In the genomic region with DNA sequence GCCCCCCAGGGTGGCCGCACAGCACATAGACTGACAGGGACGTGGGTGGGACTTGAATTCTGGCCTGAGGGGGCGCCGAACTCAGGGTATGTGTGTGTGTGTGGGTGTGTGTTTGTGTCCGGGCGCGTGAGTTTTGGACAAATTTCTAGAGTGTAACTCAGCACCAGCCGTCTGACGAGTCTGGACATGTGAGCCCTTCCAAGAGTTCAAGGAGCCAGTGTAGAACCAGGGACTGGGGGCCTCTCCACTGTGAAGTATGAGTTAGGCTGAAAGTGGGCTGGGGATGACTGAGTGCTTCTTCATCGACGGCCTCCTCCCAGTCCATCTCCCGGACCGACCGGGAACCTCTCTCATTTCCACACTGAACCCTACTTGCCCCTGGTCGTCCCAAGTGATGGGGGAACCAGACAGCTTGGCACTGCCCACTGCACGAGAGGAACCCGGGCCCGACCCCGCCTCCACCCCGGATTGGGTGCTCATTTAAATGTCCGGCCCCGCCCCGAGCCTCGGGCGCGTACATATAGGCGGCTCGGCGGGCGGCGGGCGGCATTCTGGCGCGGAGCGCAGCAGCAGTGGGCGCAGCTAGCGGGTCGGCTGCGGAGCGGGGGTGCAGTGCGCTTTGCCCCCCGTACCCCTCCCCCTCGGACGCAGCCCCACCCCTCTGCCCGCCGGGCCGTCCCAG, we compare ENCODE assay signal across 8 mouse cellular contexts. TPM values are rescaled to one million over a fixed set of nuclear protein-coding genes. Genes with fewer than 3 reads are reported as not detected.
DNase-seq lines count a peak whose midpoint lies in the region; ATAC-seq lines count a peak whose summit lies in the region.

A gene (plus strand): TSS at position 496 of the 682 bp plus-strand sequence.

- H3K4me1 ChIP-seq in intestine, embryonic 16.5 days (ENCODE audit: control insufficient read depth, insufficient read depth, low read length), result peaks cover 21% of the 10 kb centered on the region

- 7% methylated on average over 47 of the region's 47 CpGs for WGBS in intestine, embryonic 16.5 days

- DNase-seq in embryo, embryonic 9.5 days (ENCODE audit: extremely low spot score), result peak; percentile 94
- DNase-seq in gonadal fat pad, adult 2 months (ENCODE audit: low read depth), result no peak
- DNase-seq in left cerebral cortex, postnatal 25 days (ENCODE audit: low spot score in 2 of 2), result peak; percentile 78 to 79
- peak; percentile 82 for DNase-seq in right cerebral cortex, postnatal 25 days
- peak; percentile 90 for DNase-seq in urinary bladder, postnatal 4 days (ENCODE audit: low spot score in 2 of 2)

- ATAC-seq in activated CD4-positive, CD25-positive, alpha-beta regulatory T cell, adult 4 months, result peak; percentile 67
- peak; percentile 82 for ATAC-seq in intestine, embryonic 16.5 days
- peak; percentile 77 for ATAC-seq in megakaryocyte-erythroid progenitor cell, adult 5-6 weeks (replicated peaks; ENCODE audit: low FRiP score, low TSS enrichment, poor library complexity, severe bottlenecking)

- H3K36me3 ChIP-seq in intestine, embryonic 16.5 days (ENCODE audit: control insufficient read depth, insufficient read depth, low read length), result 0 out of 2 replicates have a peak, but pooled peaks cover 2% of the 10 kb centered on the region

- intact Hi-C loops in left cerebral cortex, postnatal 25 days (cut with DNase I), result no loop called here

- peak within 1 kb of the TSS; percentile 97 for H3K4me3 ChIP-seq in intestine, embryonic 16.5 days (ENCODE audit: low read length)

- no peaks in the 10 kb centered on the region for H3K9me3 ChIP-seq in intestine, embryonic 16.5 days (ENCODE audit: control insufficient read depth, low read length)

- H3K4me2 ChIP-seq in intestine, embryonic 16.5 days (ENCODE audit: low read depth, low read length), result peak within 1 kb of the TSS; percentile 77

- peak within 1 kb of the TSS; percentile 99 for H3K9ac ChIP-seq in intestine, embryonic 16.5 days (ENCODE audit: low read depth, low read length)

- peak within 1 kb of the TSS; percentile 85 for H3K27ac ChIP-seq in intestine, embryonic 16.5 days (ENCODE audit: low read length)

- H3K27me3 ChIP-seq in intestine, embryonic 16.5 days (replicated peaks; ENCODE audit: control insufficient read depth, insufficient read depth, low read length), result no peaks in the 10 kb centered on the region

RNA-seq across cellular contexts. Expression of the gene that starts here (rescaled TPM):
- polyA plus RNA-seq in activated CD4-positive, CD25-positive, alpha-beta regulatory T cell, adult 4 months (2017; shearing (Covaris generic)), result 1 to 10 TPM; 3.6 to 3.8 TPM
- polyA plus RNA-seq in gonadal fat pad, adult 2 months (2012; rRNA removed), result 29.9 and 48.8 TPM in 2 replicates
- polyA plus RNA-seq in intestine, embryonic 16.5 days (2015; fragmentation: Nextera tagmentation; extraction: Ambion mirVana), result 289 and 312 TPM in 2 replicates
- 100 to 1,000 TPM; 196 to 227 TPM for total RNA-seq in left cerebral cortex, postnatal 25 days (2021)
- 29.9 and 30.4 TPM in 2 replicates for total RNA-seq in megakaryocyte-erythroid progenitor cell, adult 5-6 weeks (2014; fragmentation: Nextera tagmentation)
- 41.4 and 48.3 TPM in 2 replicates for total RNA-seq in megakaryocyte-erythroid progenitor cell, adult 5-6 weeks (2017)
